Mouse (Mus musculus) right cerebral cortex, postnatal 25 days (tissue): ENCODE measurements around the gene Cntn4.
"Not testable (repeated sequence)": the region's sequence is repeated elsewhere in the genome, so short reads cannot be mapped to it uniquely, and the experiment has no call there.

Experiments used
- DNase-seq: peaks from one replicate; pipeline ENCODE4 v3.0.0; 2022

Cntn4 gene

GRCm38 (mm10) chr6:106332466-106332865 is 655.0 kb downstream of the Cntn4 start:
- no peak for DNase-seq

GRCm38 (mm10) chr6:106332933-106333332 is 655.5 kb downstream of the Cntn4 start:
- no peak for DNase-seq

- DNase-seq = no peak
Measured at GRCm38 (mm10) chr6:106335066-106335465, 657.6 kb downstream of the Cntn4 start.

GRCm38 (mm10) chr6:106336805-106337204 is 659.3 kb downstream of the Cntn4 start:
- DNase-seq = no peak

GRCm38 (mm10) chr6:106337829-106338228 is 660.4 kb downstream of the Cntn4 start:
- DNase-seq = no peak

GRCm38 (mm10) chr6:106341114-106341513 is 663.7 kb downstream of the Cntn4 start:
- DNase-seq = no peak

- DNase-seq = no peak
Measured at GRCm38 (mm10) chr6:106350072-106350471, 672.6 kb downstream of the Cntn4 start.

GRCm38 (mm10) chr6:106351389-106351788 is 673.9 kb downstream of the Cntn4 start:
- DNase-seq = no peak

- DNase-seq = not testable (repeated sequence)
Measured at GRCm38 (mm10) chr6:106358801-106359200, 681.3 kb downstream of the Cntn4 start.

- peak; percentile 23 for DNase-seq
Measured at GRCm38 (mm10) chr6:106381288-106382025, 704.0 kb downstream of the Cntn4 start.

GRCm38 (mm10) chr6:106387833-106388406 is 710.5 kb downstream of the Cntn4 start:
- DNase-seq = no peak

GRCm38 (mm10) chr6:106408014-106408413 is 730.6 kb downstream of the Cntn4 start:
- no peak for DNase-seq

GRCm38 (mm10) chr6:106408634-106409033 is 731.2 kb downstream of the Cntn4 start:
- peak; percentile 25 for DNase-seq

- DNase-seq = no peak
Measured at GRCm38 (mm10) chr6:106422947-106423346, 745.5 kb downstream of the Cntn4 start.

GRCm38 (mm10) chr6:106423471-106423870 is 746.0 kb downstream of the Cntn4 start:
- no peak for DNase-seq

- no peak for DNase-seq
Measured at GRCm38 (mm10) chr6:106426615-106427014, 749.2 kb downstream of the Cntn4 start.

- peak; percentile 38 for DNase-seq
Measured at GRCm38 (mm10) chr6:106431466-106431865, 754.0 kb downstream of the Cntn4 start.

- no peak for DNase-seq
Measured at GRCm38 (mm10) chr6:106440786-106441185, 763.3 kb downstream of the Cntn4 start.

- no peak for DNase-seq
Measured at GRCm38 (mm10) chr6:106441246-106441645, 763.8 kb downstream of the Cntn4 start.

- DNase-seq = no peak
Measured at GRCm38 (mm10) chr6:106454131-106454838, 776.8 kb downstream of the Cntn4 start.

GRCm38 (mm10) chr6:106455616-106456015 is 778.2 kb downstream of the Cntn4 start:
- no peak for DNase-seq

- DNase-seq = no peak
Measured at GRCm38 (mm10) chr6:106458166-106458565, 780.7 kb downstream of the Cntn4 start.

- DNase-seq = no peak
Measured at GRCm38 (mm10) chr6:106462403-106462802, 784.9 kb downstream of the Cntn4 start.

- DNase-seq = no peak
Measured at GRCm38 (mm10) chr6:106463857-106464256, 786.4 kb downstream of the Cntn4 start.
